8 mouse cellular contexts compared by ENCODE assay signal in genomic region chr13:46725227-46725626, GRCm38 (mm10). TPM values are rescaled to one million over a fixed set of nuclear protein-coding genes. Genes with fewer than 3 reads are reported as not detected.
DNase-seq lines count a peak whose midpoint lies in the region; ATAC-seq and TF ChIP-seq lines count a peak whose summit lies in the region.

No protein-coding gene starts in this region.

- no peaks in the 10 kb centered on the region for H3K27me3 ChIP-seq in kidney, embryonic 15.5 days
- H3K27me3 ChIP-seq in heart, postnatal 0 days (ENCODE audit: control insufficient read depth, insufficient read depth, low read length), result no peaks in the 10 kb centered on the region

- H3K9me3 ChIP-seq in kidney, embryonic 15.5 days (replicated peaks), result no peaks in the 10 kb centered on the region
- no peaks in the 10 kb centered on the region for H3K9me3 ChIP-seq in heart, postnatal 0 days (replicated peaks; ENCODE audit: control insufficient read depth, low read length)

- DNase-seq in kidney, postnatal 4 days, result no peak
- DNase-seq in NIH3T3 (ENCODE audit: low read depth), result peak; percentile 38
- DNase-seq in heart, postnatal 0 days (ENCODE audit: low spot score), result peak; percentile 47
- no peak for DNase-seq in layer of hippocampus, adult 9-10 months (ENCODE audit: low spot score)
- DNase-seq in cerebellum, postnatal 25 days, result no peak

- peak overlapping the region; percentile 74 for H3K4me2 ChIP-seq in kidney, embryonic 15.5 days
- H3K4me2 ChIP-seq in heart, postnatal 0 days (ENCODE audit: low read depth, low read length), result peak overlapping the region; percentile 95; the same call in 1 of the 2 replicates

- 0 out of 2 replicates have a peak overlapping the region, but pooled peaks have one; percentile 10 for H3K9ac ChIP-seq in kidney, embryonic 15.5 days
- 0 out of 2 replicates have a peak overlapping the region, but pooled peaks have one; percentile 9 for H3K9ac ChIP-seq in heart, postnatal 0 days (replicated peaks; ENCODE audit: low read depth, low read length)

- 27% methylated on average over 2 of the region's 2 CpGs for WGBS in kidney, embryonic 15.5 days
- WGBS in heart, postnatal 0 days, result 12% methylated on average over 2 of the region's 2 CpGs

- TF ChIP-seq CTCF in heart, postnatal 0 days (IDR thresholded peaks at IDR 0.05; ENCODE audit: low read depth), result no peak

- H3K4me3 ChIP-seq in kidney, embryonic 15.5 days (replicated peaks), result peak overlapping the region; percentile 19
- H3K4me3 ChIP-seq in heart, postnatal 0 days (ENCODE audit: low read depth, low read length), result no peak overlapping the region

- no peak for TF ChIP-seq EP300 in heart, postnatal 0 days (IDR thresholded peaks at IDR 0.05; ENCODE audit: low read depth)

- no peak for ATAC-seq in kidney, embryonic 15.5 days (replicated peaks; ENCODE audit: low FRiP score)
- no peak for ATAC-seq in heart, postnatal 0 days (ENCODE audit: insufficient read depth, low read depth)
- ATAC-seq in megakaryocyte progenitor cell, adult 5-6 weeks (replicated peaks; ENCODE audit: poor library complexity), result peak; percentile 29
- ATAC-seq in granulocyte monocyte progenitor cell, adult 5-6 weeks (replicated peaks; ENCODE audit: poor library complexity, severe bottlenecking), result no peak

- H3K36me3 ChIP-seq in kidney, embryonic 15.5 days, result no peaks in the 10 kb centered on the region
- no peaks in the 10 kb centered on the region for H3K36me3 ChIP-seq in heart, postnatal 0 days (replicated peaks; ENCODE audit: control insufficient read depth, insufficient read depth, low read length)

- H3K4me1 ChIP-seq in kidney, embryonic 15.5 days, result peaks cover 18% of the 10 kb centered on the region
- peaks cover 15% of the 10 kb centered on the region for H3K4me1 ChIP-seq in heart, postnatal 0 days (ENCODE audit: control insufficient read depth, insufficient read depth)

- no peak overlapping the region for H3K27ac ChIP-seq in kidney, embryonic 15.5 days
- H3K27ac ChIP-seq in heart, postnatal 0 days (ENCODE audit: low read depth), result no peak overlapping the region

RNA-seq across cellular contexts. Expression of gene Nup153, which starts 2.5 kb away (rescaled TPM):
- polyA plus RNA-seq in kidney, embryonic 15.5 days (2015; fragmentation: Nextera tagmentation; extraction: Ambion mirVana), result 24.9 and 27.8 TPM in 2 replicates
- total RNA-seq in heart, postnatal 0 days (2014; rRNA removed; ENCODE audit: low replicate concordance), result 24.7 and 26.6 TPM in 2 replicates
- 5.3 and 5.7 TPM in 2 replicates for polyA plus RNA-seq in heart, postnatal 0 days (2015; fragmentation: Nextera tagmentation; extraction: Ambion mirVana)
- 96.9 and 126 TPM in 2 replicates for total RNA-seq in megakaryocyte progenitor cell, adult 5-6 weeks (2015)
- total RNA-seq in megakaryocyte progenitor cell, adult 5-6 weeks (2017), result 67.7 and 72.3 TPM in 2 replicates
- 81.0 and 103 TPM in 2 replicates for total RNA-seq in granulocyte monocyte progenitor cell, adult 5-6 weeks (2014; fragmentation: Nextera tagmentation)
- total RNA-seq in granulocyte monocyte progenitor cell, adult 5-6 weeks (2017), result 94.7 and 102 TPM in 2 replicates

RNA-seq across cellular contexts. Expression of gene Fam8a1, which starts 55.9 kb away (rescaled TPM):
- polyA plus RNA-seq in kidney, embryonic 15.5 days (2015; fragmentation: Nextera tagmentation; extraction: Ambion mirVana), result 10.6 and 12.2 TPM in 2 replicates
- total RNA-seq in heart, postnatal 0 days (2014; rRNA removed; ENCODE audit: low replicate concordance), result 15.5 and 24.9 TPM in 2 replicates
- 8.0 and 8.5 TPM in 2 replicates for polyA plus RNA-seq in heart, postnatal 0 days (2015; fragmentation: Nextera tagmentation; extraction: Ambion mirVana)
- total RNA-seq in megakaryocyte progenitor cell, adult 5-6 weeks (2015), result 13.2 and 17.7 TPM in 2 replicates
- total RNA-seq in megakaryocyte progenitor cell, adult 5-6 weeks (2017), result 7.0 TPM in 2 replicates
- 10.5 and 29.9 TPM in 2 replicates for total RNA-seq in granulocyte monocyte progenitor cell, adult 5-6 weeks (2014; fragmentation: Nextera tagmentation)
- 6.1 and 11.1 TPM in 2 replicates for total RNA-seq in granulocyte monocyte progenitor cell, adult 5-6 weeks (2017)

Comparison
In these comparisons a context has a peak if more than half of its experiments do, and no peak if none do; other contexts are left out.
1. DNase-seq: peak in NIH3T3 (single experiment) and heart, postnatal 0 days (single experiment); none in kidney, postnatal 4 days (0 of 2), layer of hippocampus, adult 9-10 months (single experiment) and cerebellum, postnatal 25 days (0 of 2).